Mouse (Mus musculus) neural tube, embryonic 10.5 days (tissue): ENCODE data around the gene Gp1ba.

Experiments used
- DNase-seq: peaks from one replicate; pipeline ENCODE4 v3.0.0-alpha.2; 2017; ENCODE audit warnings: low spot score; ENCODE audit errors: extremely low spot score

The Gp1ba gene

GRCm38 (mm10) chr11:70628431-70628830 is 10.5 kb upstream of the Gp1ba start:
- DNase-seq: no peak

GRCm38 (mm10) chr11:70629557-70629956 is 9.4 kb upstream of the Gp1ba start:
- no peak for DNase-seq

DNA sequence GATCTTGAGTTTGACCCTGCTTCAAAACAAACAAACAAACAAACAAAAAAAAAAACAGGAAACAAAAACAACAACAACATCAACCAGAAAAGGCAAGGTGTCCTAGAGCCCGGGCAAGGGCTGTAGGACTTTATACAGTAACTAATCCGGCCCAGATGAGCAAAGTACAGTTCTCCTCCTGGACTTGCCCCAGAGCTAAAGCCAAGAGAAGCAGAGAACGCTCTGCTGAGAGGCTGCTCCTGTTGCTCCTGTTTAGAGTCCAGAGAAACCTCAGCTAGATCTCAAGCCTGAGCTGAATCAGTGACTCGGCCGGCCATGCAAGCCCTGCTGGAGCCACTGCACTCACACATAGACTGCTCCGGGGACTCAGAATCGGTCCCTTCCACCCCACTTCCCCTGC is 8.8 kb upstream of the Gp1ba start:
- DNase-seq: no peak

DNA sequence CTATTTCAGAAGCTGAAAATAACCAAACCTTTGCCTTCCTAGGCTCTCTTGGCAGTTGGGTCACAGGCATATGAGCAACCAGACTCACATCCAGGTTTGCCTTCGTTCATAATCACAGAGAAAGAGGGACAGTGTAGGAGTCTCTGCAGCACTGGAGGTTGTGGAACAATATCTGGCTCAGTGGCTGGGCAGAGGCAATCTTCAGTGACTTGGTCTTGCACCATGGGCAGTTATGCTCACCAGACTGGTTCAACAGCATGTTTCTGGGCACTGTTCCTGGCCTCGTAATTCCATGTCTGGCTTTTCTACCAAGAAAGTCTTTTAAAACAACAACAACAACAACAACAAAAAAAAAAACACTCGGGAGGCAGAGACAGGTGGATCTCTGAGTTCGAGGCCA is 3.3 kb upstream of the Gp1ba start:
- no peak for DNase-seq

- DNase-seq: no peak
These were observed 1.2 kb upstream of the Gp1ba start for GRCm38 (mm10) chr11:70637764-70638163.

DNA sequence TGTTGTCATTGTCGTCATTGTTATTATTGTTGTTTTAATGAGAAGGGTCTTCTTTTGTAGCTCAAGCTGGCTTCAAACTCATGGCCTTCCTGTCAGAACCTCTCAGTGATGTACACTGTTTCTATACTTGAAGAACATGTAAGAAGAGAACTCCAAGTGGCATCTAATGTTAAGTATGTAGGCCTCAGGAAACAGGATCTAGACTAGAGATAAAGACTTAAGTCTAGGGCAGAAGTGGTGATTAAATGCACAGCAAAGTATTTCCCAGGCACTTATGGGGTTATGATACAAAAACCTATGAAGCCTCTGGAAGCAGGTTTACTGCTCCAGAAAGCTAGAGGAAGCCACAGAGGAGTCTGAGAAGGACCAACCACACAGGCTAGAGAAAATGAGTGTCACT is 629 bp upstream of the Gp1ba start:
- DNase-seq: no peak

- DNase-seq: no peak
These were observed 1.1 kb downstream of the Gp1ba start for GRCm38 (mm10) chr11:70639976-70640375.

GRCm38 (mm10) chr11:70641241-70641640 is 2.3 kb downstream of the Gp1ba start:
- DNase-seq: no peak

DNA sequence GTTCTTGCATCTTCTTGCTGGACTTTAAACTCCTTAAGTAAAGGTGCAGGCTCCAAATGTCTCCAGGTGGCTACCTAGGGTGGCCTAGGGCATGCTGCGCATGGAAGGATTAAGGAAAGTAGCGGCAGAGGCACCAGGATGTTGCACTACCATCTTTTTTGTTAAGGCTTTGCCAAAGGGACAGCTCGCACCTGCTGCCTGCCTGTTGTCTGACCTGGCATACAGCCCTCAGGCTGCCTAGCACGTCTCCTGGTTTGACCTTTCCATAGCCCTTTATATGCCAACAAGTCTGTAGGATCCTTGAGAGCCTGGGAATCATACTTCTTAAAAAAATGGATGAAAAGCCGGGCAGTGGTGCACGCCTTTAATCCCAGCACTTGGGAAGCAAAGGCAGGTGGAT is 4.1 kb downstream of the Gp1ba start:
- DNase-seq: no peak

- DNase-seq: no peak
These were observed 5.7 kb downstream of the Gp1ba start for GRCm38 (mm10) chr11:70644564-70645103.

GRCm38 (mm10) chr11:70645461-70646258 is 6.7 kb downstream of the Gp1ba start:
- DNase-seq: no peak

DNA sequence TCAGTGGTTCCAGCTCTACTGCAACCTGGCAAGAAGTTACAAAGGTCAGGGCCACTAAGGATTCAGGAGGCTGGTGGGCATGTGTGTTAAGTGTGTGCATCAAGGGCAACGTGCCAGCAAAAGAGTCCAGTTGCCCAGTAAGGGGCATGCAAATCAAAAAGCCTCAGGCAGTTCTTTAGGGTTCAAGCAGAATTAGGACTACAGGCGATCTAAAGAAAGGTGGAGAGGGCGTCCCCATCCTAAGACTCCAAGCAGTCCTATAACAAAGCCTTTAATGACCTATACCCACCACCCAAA is 7.3 kb downstream of the Gp1ba start:
- DNase-seq: no peak

- DNase-seq: peak; percentile 95
These were observed 8.0 kb downstream of the Gp1ba start, which contains the start of the genes Rnf167 and Slc25a11 for GRCm38 (mm10) chr11:70646691-70647650. Rnf167 (plus strand) TSS chr11:70647235. Slc25a11 (minus strand) TSS chr11:70647479.

GRCm38 (mm10) chr11:70647716-70648420 is 8.9 kb downstream of the Gp1ba start:
- DNase-seq: no peak

GRCm38 (mm10) chr11:70648512-70648911 is 9.6 kb downstream of the Gp1ba start:
- DNase-seq: no peak

- no peak for DNase-seq
These were observed 10.3 kb downstream of the Gp1ba start for GRCm38 (mm10) chr11:70649185-70649734.

GRCm38 (mm10) chr11:70650322-70651175 is 11.6 kb downstream of the Gp1ba start:
- no peak for DNase-seq

- no peak for DNase-seq
These were observed 12.5 kb downstream of the Gp1ba start for GRCm38 (mm10) chr11:70651391-70651790.

- DNase-seq: no peak
These were observed 13.3 kb downstream of the Gp1ba start for GRCm38 (mm10) chr11:70652029-70652883.
